Mouse (Mus musculus): ENCODE measurements around the gene Ptgs2.

GRCm38 (mm10) chr1:150065684-150066083 is 34.1 kb upstream of the Ptgs2 start:
- TF ChIP-seq CTCF (IDR thresholded peaks at IDR 0.05; ENCODE audit: low read depth, low read length): no peak
- TF ChIP-seq POLR2AphosphoS5 (IDR thresholded peaks at IDR 0.05; ENCODE audit: insufficient replicate concordance, low read depth, low read length): no peak
- no peak for TF ChIP-seq GATA2 (IDR thresholded peaks at IDR 0.05; ENCODE audit: borderline replicate concordance, low read depth, low read length)
- TF ChIP-seq GATA1 (IDR thresholded peaks at IDR 0.05; ENCODE audit: borderline replicate concordance, low read length): no peak
- TF ChIP-seq TAL1 (conservative IDR thresholded peaks at IDR 0.05; ENCODE audit: low read depth, low read length): no peak

Data from G1E (cell line).